8 mouse cellular contexts compared by ENCODE assay signal in genomic region chr17:32364850-32365249, GRCm38 (mm10). TPM values are rescaled to one million over a fixed set of nuclear protein-coding genes. Genes with fewer than 3 reads are reported as not detected.
DNase-seq lines count a peak whose midpoint lies in the region; ATAC-seq and TF ChIP-seq lines count a peak whose summit lies in the region.

No protein-coding gene starts in this region.

- H3K9ac ChIP-seq in heart, embryonic 15.5 days: peak overlapping the region; percentile 42; the same call in 1 of the 2 replicates
- peak overlapping the region; percentile 96 for H3K9ac ChIP-seq in hindbrain, embryonic 16.5 days (ENCODE audit: low read depth, low read length)
- peak overlapping the region; percentile 90; the same call in 1 of the 2 replicates for H3K9ac ChIP-seq in midbrain, embryonic 15.5 days

- peak overlapping the region; percentile 83 for H3K4me3 ChIP-seq in heart, embryonic 15.5 days
- peak overlapping the region; percentile 82; the same call in 1 of the 2 replicates for H3K4me3 ChIP-seq in cortical plate, adult 2 months (ENCODE audit: insufficient read depth, low read length)
- peak overlapping the region; percentile 88 for H3K4me3 ChIP-seq in hindbrain, embryonic 16.5 days (ENCODE audit: low read length)
- H3K4me3 ChIP-seq in midbrain, embryonic 15.5 days: peak overlapping the region; percentile 84

- 54% methylated on average over 5 of the region's 5 CpGs for WGBS in heart, embryonic 15.5 days
- WGBS in hindbrain, embryonic 16.5 days: 57% methylated on average over 5 of the region's 5 CpGs
- 59% methylated on average over 5 of the region's 5 CpGs for WGBS in midbrain, embryonic 15.5 days

- H3K36me3 ChIP-seq in heart, embryonic 15.5 days: peaks cover 26% of the 10 kb centered on the region
- peaks cover 19% of the 10 kb centered on the region for H3K36me3 ChIP-seq in hindbrain, embryonic 16.5 days (ENCODE audit: control insufficient read depth, insufficient read depth, low read length)
- peaks cover 20% of the 10 kb centered on the region for H3K36me3 ChIP-seq in midbrain, embryonic 15.5 days (replicated peaks)

- no peak for ATAC-seq in heart, embryonic 15.5 days (replicated peaks; ENCODE audit: insufficient number of reproducible peaks, insufficient read depth, low FRiP score, low read depth)
- no peak; the same call in 1 of the 2 replicates for ATAC-seq in hindbrain, embryonic 16.5 days
- ATAC-seq in midbrain, embryonic 15.5 days (replicated peaks): peak; percentile 59

- H3K27me3 ChIP-seq in heart, embryonic 15.5 days: no peaks in the 10 kb centered on the region
- no peaks in the 10 kb centered on the region for H3K27me3 ChIP-seq in hindbrain, embryonic 16.5 days (replicated peaks; ENCODE audit: control insufficient read depth, insufficient read depth, low read length)
- no peaks in the 10 kb centered on the region for H3K27me3 ChIP-seq in midbrain, embryonic 15.5 days (replicated peaks)

- no peak for TF ChIP-seq CTCF in cortical plate, adult 2 months (IDR thresholded peaks at IDR 0.05; ENCODE audit: extremely low read depth, insufficient read depth, low read length)

- H3K27ac ChIP-seq in heart, embryonic 15.5 days: peak overlapping the region; percentile 75
- H3K27ac ChIP-seq in cortical plate, adult 2 months (ENCODE audit: insufficient read depth, low read length): no peak overlapping the region
- H3K27ac ChIP-seq in hindbrain, embryonic 16.5 days (ENCODE audit: low read depth, low read length): peak overlapping the region; percentile 82
- H3K27ac ChIP-seq in midbrain, embryonic 15.5 days: peak overlapping the region; percentile 77

- H3K4me2 ChIP-seq in heart, embryonic 15.5 days: peak overlapping the region; percentile 77
- H3K4me2 ChIP-seq in hindbrain, embryonic 16.5 days (ENCODE audit: low read length): peak overlapping the region; percentile 61
- H3K4me2 ChIP-seq in midbrain, embryonic 15.5 days: peak overlapping the region; percentile 64

- no peak for DNase-seq in heart, adult 8-10 months (ENCODE audit: low spot score)
- no peak for DNase-seq in right cerebral cortex, postnatal 25 days
- no peak for DNase-seq in left cerebral cortex, adult 18-20 months (ENCODE audit: low spot score in 2 of 2)
- no peak for DNase-seq in adrenal gland, postnatal 25 days

- H3K4me1 ChIP-seq in heart, embryonic 15.5 days (replicated peaks): peaks cover 32% of the 10 kb centered on the region
- H3K4me1 ChIP-seq in cortical plate, adult 2 months (ENCODE audit: control insufficient read depth, insufficient read depth, low read length): peaks cover 4% of the 10 kb centered on the region
- peaks cover 25% of the 10 kb centered on the region for H3K4me1 ChIP-seq in hindbrain, embryonic 16.5 days (ENCODE audit: control insufficient read depth, insufficient read depth, low read depth, low read length)
- peaks cover 28% of the 10 kb centered on the region for H3K4me1 ChIP-seq in midbrain, embryonic 15.5 days

- H3K9me3 ChIP-seq in heart, embryonic 15.5 days (replicated peaks): no peaks in the 10 kb centered on the region
- H3K9me3 ChIP-seq in hindbrain, embryonic 16.5 days (ENCODE audit: control insufficient read depth, low read length): no peaks in the 10 kb centered on the region
- H3K9me3 ChIP-seq in midbrain, embryonic 15.5 days: no peaks in the 10 kb centered on the region

- no peak for TF ChIP-seq POLR2A in cortical plate, adult 2 months (IDR thresholded peaks at IDR 0.05; ENCODE audit: extremely low read depth, insufficient read depth, low read length)

RNA-seq across cellular contexts. Expression of gene Akap8l, which starts 14.4 kb away (rescaled TPM):
- 88.1 and 98.5 TPM in 2 replicates for polyA plus RNA-seq in heart, embryonic 15.5 days (2015; fragmentation: Nextera tagmentation; extraction: Ambion mirVana)
- 10 to 100 TPM; 41.4 to 55.8 (median 46.3) TPM for total RNA-seq in heart, adult 8-10 months (2022)
- polyA plus RNA-seq in cortical plate, adult 2 months (2012; rRNA removed): 363 and 441 TPM in 2 replicates
- polyA plus RNA-seq in hindbrain, embryonic 16.5 days (2015; fragmentation: Nextera tagmentation; extraction: Ambion mirVana): 145 and 153 TPM in 2 replicates
- polyA plus RNA-seq in midbrain, embryonic 15.5 days (2015; fragmentation: Nextera tagmentation; extraction: Ambion mirVana): 182 and 187 TPM in 2 replicates
- total RNA-seq in left cerebral cortex, adult 18-20 months (2021): 100 to 1,000 TPM; 183 to 219 TPM
- total RNA-seq in adrenal gland, postnatal 25 days (2021): 163 and 192 TPM in 2 replicates

RNA-seq across cellular contexts. Expression of gene Wiz, which starts 24.4 kb away (rescaled TPM):
- polyA plus RNA-seq in heart, embryonic 15.5 days (2015; fragmentation: Nextera tagmentation; extraction: Ambion mirVana): 13.1 and 16.9 TPM in 2 replicates
- total RNA-seq in heart, adult 8-10 months (2022): 10 to 100 TPM; 14.0 to 17.2 (median 15.4) TPM
- 36.9 and 37.8 TPM in 2 replicates for polyA plus RNA-seq in cortical plate, adult 2 months (2012; rRNA removed)
- polyA plus RNA-seq in hindbrain, embryonic 16.5 days (2015; fragmentation: Nextera tagmentation; extraction: Ambion mirVana): 28.5 and 37.3 TPM in 2 replicates
- 46.7 and 47.8 TPM in 2 replicates for polyA plus RNA-seq in midbrain, embryonic 15.5 days (2015; fragmentation: Nextera tagmentation; extraction: Ambion mirVana)
- total RNA-seq in left cerebral cortex, adult 18-20 months (2021): 10 to 100 TPM; 46.0 to 47.9 TPM
- total RNA-seq in adrenal gland, postnatal 25 days (2021): 55.4 and 58.3 TPM in 2 replicates

RNA-seq across cellular contexts. Expression of gene Rasal3, which starts 38.5 kb away (rescaled TPM):
- 1.9 and 10.0 TPM in 2 replicates for polyA plus RNA-seq in heart, embryonic 15.5 days (2015; fragmentation: Nextera tagmentation; extraction: Ambion mirVana)
- total RNA-seq in heart, adult 8-10 months (2022): 1 to 10 TPM in 1 of 4 experiments, under 1 TPM in 3; 0.33 to 1.2 (median 0.61) TPM
- 4.8 and 5.3 TPM in 2 replicates for polyA plus RNA-seq in cortical plate, adult 2 months (2012; rRNA removed)
- 0.98 and 1.0 TPM in 2 replicates for polyA plus RNA-seq in hindbrain, embryonic 16.5 days (2015; fragmentation: Nextera tagmentation; extraction: Ambion mirVana)
- 0.54 and 0.74 TPM in 2 replicates for polyA plus RNA-seq in midbrain, embryonic 15.5 days (2015; fragmentation: Nextera tagmentation; extraction: Ambion mirVana)
- 1 to 10 TPM; 3.3 to 4.6 TPM for total RNA-seq in left cerebral cortex, adult 18-20 months (2021)
- 0.57 and 1.2 TPM in 2 replicates for total RNA-seq in adrenal gland, postnatal 25 days (2021)

RNA-seq across cellular contexts. Expression of gene Akap8, which starts 43.8 kb away (rescaled TPM):
- 64.8 and 74.3 TPM in 2 replicates for polyA plus RNA-seq in heart, embryonic 15.5 days (2015; fragmentation: Nextera tagmentation; extraction: Ambion mirVana)
- 10 to 100 TPM; 34.6 to 51.5 (median 44.6) TPM for total RNA-seq in heart, adult 8-10 months (2022)
- 87.3 and 95.9 TPM in 2 replicates for polyA plus RNA-seq in cortical plate, adult 2 months (2012; rRNA removed)
- polyA plus RNA-seq in hindbrain, embryonic 16.5 days (2015; fragmentation: Nextera tagmentation; extraction: Ambion mirVana): 84.7 and 99.9 TPM in 2 replicates
- polyA plus RNA-seq in midbrain, embryonic 15.5 days (2015; fragmentation: Nextera tagmentation; extraction: Ambion mirVana): 108 and 114 TPM in 2 replicates
- 10 to 100 TPM; 81.2 to 87.6 TPM for total RNA-seq in left cerebral cortex, adult 18-20 months (2021)
- 85.2 and 89.0 TPM in 2 replicates for total RNA-seq in adrenal gland, postnatal 25 days (2021)

RNA-seq across cellular contexts. Expression of gene Pglyrp2, which starts 59.1 kb away (rescaled TPM):
- polyA plus RNA-seq in heart, embryonic 15.5 days (2015; fragmentation: Nextera tagmentation; extraction: Ambion mirVana): 0.30 and 2.2 TPM in 2 replicates
- total RNA-seq in heart, adult 8-10 months (2022): not detected
- not detected in 2 replicates for polyA plus RNA-seq in cortical plate, adult 2 months (2012; rRNA removed)
- not detected in 2 replicates for polyA plus RNA-seq in hindbrain, embryonic 16.5 days (2015; fragmentation: Nextera tagmentation; extraction: Ambion mirVana)
- not detected in 2 replicates for polyA plus RNA-seq in midbrain, embryonic 15.5 days (2015; fragmentation: Nextera tagmentation; extraction: Ambion mirVana)
- not detected for total RNA-seq in left cerebral cortex, adult 18-20 months (2021)
- 0.12 and 0.57 TPM in 2 replicates for total RNA-seq in adrenal gland, postnatal 25 days (2021)

Comparison
In these comparisons a context has a peak if more than half of its experiments do, and no peak if none do; other contexts are left out.
1. H3K9ac ChIP-seq: peak in every context shown above with its lines; median percentile 96 in hindbrain, embryonic 16.5 days; 90 in midbrain, embryonic 15.5 days; 42 in heart, embryonic 15.5 days.